Mouse (Mus musculus) ES-Bruce4 (cell line): ENCODE measurements around the gene Diaph3. TPM values are rescaled to one million over a fixed set of nuclear protein-coding genes. Genes with fewer than 3 reads are reported as not detected.

ENCODE experiments used
- H3K27ac ChIP-seq: 2 replicates; pipeline ENCODE4 v1.5.1; 2012; ENCODE audit warnings: low read length, inconsistent platforms; ENCODE audit not compliant: insufficient read depth
- H3K27me3 ChIP-seq: 2 replicates; pipeline ENCODE4 v1.6.1; 2012; ENCODE audit warnings: mild to moderate bottlenecking, low read length, inconsistent platforms; ENCODE audit not compliant: control insufficient read depth, poor library complexity, insufficient read depth, severe bottlenecking
- H3K36me3 ChIP-seq: 2 replicates; pipeline ENCODE4 v1.6.1; 2012; ENCODE audit warnings: inconsistent platforms, mild to moderate bottlenecking, low read length, moderate library complexity; ENCODE audit not compliant: control insufficient read depth, poor library complexity, insufficient read depth, severe bottlenecking
- H3K4me1 ChIP-seq: one replicate; pipeline ENCODE4 v1.8.1; 2011; ENCODE audit warnings: low read length; ENCODE audit not compliant: control insufficient read depth, insufficient read depth
- H3K4me3 ChIP-seq: 2 replicates; pipeline ENCODE4 v1.5.1; 2011; ENCODE audit warnings: low read depth, mild to moderate bottlenecking, low read length
- H3K9ac ChIP-seq: 2 replicates; pipeline ENCODE4 v1.6.1; 2012; ENCODE audit warnings: low read depth, mild to moderate bottlenecking, inconsistent platforms; ENCODE audit not compliant: poor library complexity, severe bottlenecking
- H3K9me3 ChIP-seq: replicated peaks from 2 replicates; pipeline ENCODE4 v1.6.1; 2012; ENCODE audit warnings: mild to moderate bottlenecking, low read length, inconsistent platforms; ENCODE audit not compliant: control insufficient read depth, poor library complexity, insufficient read depth, severe bottlenecking
- CTCF ChIP-seq: IDR thresholded peaks from one replicate; pipeline ENCODE4 v1.8.1; 2011; ENCODE audit warnings: low read depth, low read length
- EP300 ChIP-seq: IDR thresholded peaks from 2 replicates; pipeline ENCODE4 v1.6.1; 2011; ENCODE audit warnings: low read depth, low read length; ENCODE audit not compliant: insufficient read depth
- POLR2A ChIP-seq: IDR thresholded peaks from one replicate; pipeline ENCODE4 v1.8.1; 2011; ENCODE audit warnings: low read length; ENCODE audit not compliant: insufficient read depth
- polyA plus RNA-seq: library from polyadenylated mRNA; stranded (reverse); fragments of >200 nt; gene quantifications from 2 replicates; pipeline ENCODE4 v1.2.4, GENCODE M21; 2011; ENCODE audit warnings: low read depth; ENCODE audit not compliant: missing spikeins, insufficient read depth, insufficient read length

The Diaph3 gene
- polyA plus RNA-seq, 1 experiment, result 55.4 TPM

- H3K4me1 ChIP-seq, result no peaks in the 10 kb centered on the region
- H3K36me3 ChIP-seq, result no peaks in the 10 kb centered on the region
- H3K27ac ChIP-seq, result no peak overlapping the region
- no peaks in the 10 kb centered on the region for H3K9me3 ChIP-seq
- H3K9ac ChIP-seq, result no peak overlapping the region
- TF ChIP-seq POLR2A, result no peak
- H3K4me3 ChIP-seq, result no peak overlapping the region
- H3K27me3 ChIP-seq, result no peaks in the 10 kb centered on the region; the same call in 1 of the 2 replicates
Observed at GRCm38 (mm10) chr14:86681951-86682350, 459.1 kb downstream of the Diaph3 start.

GRCm38 (mm10) chr14:86678992-86679391 is 462.0 kb downstream of the Diaph3 start:
- no peak overlapping the region for H3K4me3 ChIP-seq
- H3K36me3 ChIP-seq, result no peaks in the 10 kb centered on the region
- H3K4me1 ChIP-seq, result no peaks in the 10 kb centered on the region
- TF ChIP-seq CTCF (no peak), POLR2A (no peak), EP300 (no peak)
- no peak overlapping the region for H3K27ac ChIP-seq
- H3K27me3 ChIP-seq, result no peaks in the 10 kb centered on the region; the same call in 1 of the 2 replicates
- no peaks in the 10 kb centered on the region for H3K9me3 ChIP-seq
- no peak overlapping the region for H3K9ac ChIP-seq

GRCm38 (mm10) chr14:86678179-86678780 is 462.8 kb downstream of the Diaph3 start:
- TF ChIP-seq EP300, result no peak
- no peak for TF ChIP-seq CTCF
- TF ChIP-seq POLR2A, result no peak
- Histone ChIP-seq H3K27ac (no peak overlapping the region), H3K9me3 (no peaks in the 10 kb centered on the region)

GRCm38 (mm10) chr14:86677015-86677414 is 464.0 kb downstream of the Diaph3 start:
- Histone ChIP-seq H3K9ac (no peak overlapping the region), H3K9me3 (no peaks in the 10 kb centered on the region), H3K27me3 (no peaks in the 10 kb centered on the region), H3K27ac (no peak overlapping the region), H3K4me3 (no peak overlapping the region), H3K4me1 (no peaks in the 10 kb centered on the region), H3K36me3 (no peaks in the 10 kb centered on the region)
- TF ChIP-seq EP300, result no peak
- TF ChIP-seq POLR2A, result no peak
- no peak for TF ChIP-seq CTCF

More at GRCm38 (mm10) chr14:86678179-86678780, 462.8 kb downstream of the Diaph3 start:
- Histone ChIP-seq H3K9ac (no peak overlapping the region), H3K4me3 (no peak overlapping the region), H3K4me1 (no peaks in the 10 kb centered on the region), H3K27me3 (no peaks in the 10 kb centered on the region; the same call in 1 of the 2 replicates), H3K36me3 (no peaks in the 10 kb centered on the region)

- Histone ChIP-seq H3K27me3 (no peaks in the 10 kb centered on the region), H3K4me3 (no peak overlapping the region), H3K27ac (no peak overlapping the region), H3K9ac (no peak overlapping the region), H3K4me1 (no peaks in the 10 kb centered on the region), H3K9me3 (no peaks in the 10 kb centered on the region), H3K36me3 (no peaks in the 10 kb centered on the region)
- TF ChIP-seq EP300 (no peak), CTCF (no peak), POLR2A (no peak)
Observed at GRCm38 (mm10) chr14:86675314-86675713, 465.7 kb downstream of the Diaph3 start.

GRCm38 (mm10) chr14:86662846-86663245 is 478.2 kb downstream of the Diaph3 start:
- Histone ChIP-seq H3K36me3 (no peaks in the 10 kb centered on the region), H3K9me3 (no peaks in the 10 kb centered on the region), H3K27me3 (no peaks in the 10 kb centered on the region), H3K4me1 (no peaks in the 10 kb centered on the region), H3K4me3 (no peak overlapping the region), H3K27ac (no peak overlapping the region), H3K9ac (no peak overlapping the region)
- TF ChIP-seq EP300 (no peak), CTCF (no peak), POLR2A (no peak)

GRCm38 (mm10) chr14:86660556-86660955 is 480.5 kb downstream of the Diaph3 start:
- H3K27ac ChIP-seq, result no peak overlapping the region
- no peak for TF ChIP-seq EP300
- TF ChIP-seq POLR2A, result no peak
- TF ChIP-seq CTCF, result no peak

More at GRCm38 (mm10) chr14:86660556-86660955, 480.5 kb downstream of the Diaph3 start:
- Histone ChIP-seq H3K4me1 (no peaks in the 10 kb centered on the region), H3K27me3 (no peaks in the 10 kb centered on the region), H3K9me3 (no peaks in the 10 kb centered on the region), H3K4me3 (no peak overlapping the region), H3K9ac (no peak overlapping the region), H3K36me3 (no peaks in the 10 kb centered on the region)
